Mouse (Mus musculus) hindbrain, embryonic 16.5 days (tissue): Measurements from ENCODE around the gene Zrsr1. TPM values are rescaled to one million over a fixed set of nuclear protein-coding genes. Genes with fewer than 3 reads are reported as not detected.
A peak's percentile ranks its signal among the peaks of the same experiment; 100 is the strongest.

ENCODE experiments used
- ATAC-seq: fragments of 200-750 bp; cut with Nextera tagmentation; 2 replicates; pipeline ENCODE4 v1.8.0; 2017; ENCODE audit warnings: moderate TSS enrichment, moderate library complexity
- H3K27ac ChIP-seq: fragments of 300-500 bp; sonication (generic); 2 replicates; pipeline ENCODE4 v1.5.1; 2014; ENCODE audit warnings: low read depth, mild to moderate bottlenecking, control low read depth, low read length, moderate library complexity
- H3K27me3 ChIP-seq: fragments of 300-500 bp; sonication (generic); replicated peaks from 2 replicates; pipeline ENCODE4 v1.6.1; 2014; ENCODE audit warnings: low read length; ENCODE audit not compliant: control insufficient read depth, insufficient read depth
- H3K36me3 ChIP-seq: fragments of 300-500 bp; sonication (generic); 2 replicates; pipeline ENCODE4 v1.6.1; 2014; ENCODE audit warnings: mild to moderate bottlenecking, low read length, moderate library complexity, mixed read lengths; ENCODE audit not compliant: control insufficient read depth, insufficient read depth
- H3K4me1 ChIP-seq: fragments of 300-500 bp; sonication (generic); 2 replicates; pipeline ENCODE4 v1.6.1; 2014; ENCODE audit warnings: low read depth, low read length; ENCODE audit not compliant: control insufficient read depth, insufficient read depth
- H3K4me2 ChIP-seq: fragments of 300-500 bp; sonication (generic); 2 replicates; pipeline ENCODE4 v1.6.1; 2014; ENCODE audit warnings: mild to moderate bottlenecking, low read length, control low read depth, moderate library complexity
- H3K4me3 ChIP-seq: fragments of 300-500 bp; sonication (generic); 2 replicates; pipeline ENCODE4 v1.5.1; 2014; ENCODE audit warnings: mild to moderate bottlenecking, low read length, control low read depth, moderate library complexity
- H3K9ac ChIP-seq: fragments of 300-500 bp; sonication (generic); 2 replicates; pipeline ENCODE4 v1.6.1; 2014; ENCODE audit warnings: low read depth, mild to moderate bottlenecking, control low read depth, low read length, moderate library complexity
- H3K9me3 ChIP-seq: fragments of 300-500 bp; sonication (generic); 2 replicates; pipeline ENCODE4 v1.6.1; 2014; ENCODE audit warnings: mild to moderate bottlenecking, low read length, moderate library complexity; ENCODE audit not compliant: control insufficient read depth
- WGBS: fragments of 180-500 bp; shearing (Covaris S2); extraction: QIAGEN DNeasy Blood & Tissue Kit; methylation state at CpG from one replicate; pipeline ENCODE4 v1.1.7; 2014; 5-methylcytosine and 5-hydroxymethylcytosine counted together
- polyA plus RNA-seq: library from polyadenylated mRNA; unstranded; fragments of >200 nt; fragmentation: Nextera tagmentation; extraction: Ambion mirVana; gene quantifications from 2 replicates; pipeline ENCODE4 v1.2.1, GENCODE M21; 2015

The Zrsr1 gene
- polyA plus RNA-seq, 1 experiment from 2014 or later, result 9.7 TPM

DNA sequence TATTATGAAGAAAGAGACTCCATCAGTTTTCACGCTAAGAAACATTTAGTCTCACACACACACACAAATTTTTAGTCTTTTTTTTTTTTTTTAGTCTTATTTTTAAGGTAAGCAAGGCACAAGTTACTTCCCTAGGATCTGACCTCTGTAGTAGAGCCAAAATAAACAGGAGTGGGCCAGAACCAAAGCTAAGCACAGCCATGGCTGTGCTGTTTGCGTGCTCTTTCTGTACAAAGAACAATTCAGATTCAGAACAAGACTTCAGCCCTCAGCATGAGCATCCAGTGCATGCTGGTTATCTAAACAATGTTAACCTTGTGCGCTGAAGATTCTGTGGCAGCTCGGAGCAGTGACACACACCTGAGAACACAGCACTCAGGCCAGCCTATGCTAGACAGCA lies 7.4 kb upstream of the Zrsr1 start:
- Histone ChIP-seq H3K4me1 (no peaks in the 10 kb centered on the region), H3K4me2 (no peak overlapping the region), H3K4me3 (no peak overlapping the region), H3K9me3 (peaks cover 10% of the 10 kb centered on the region), H3K27ac (no peak overlapping the region), H3K27me3 (no peaks in the 10 kb centered on the region), H3K9ac (no peak overlapping the region), H3K36me3 (0 out of 2 replicates have a peak, but pooled peaks cover 2% of the 10 kb centered on the region)
- WGBS, result 80% methylated on average over 4 of the region's 4 CpGs
- ATAC-seq, result no peak

DNA sequence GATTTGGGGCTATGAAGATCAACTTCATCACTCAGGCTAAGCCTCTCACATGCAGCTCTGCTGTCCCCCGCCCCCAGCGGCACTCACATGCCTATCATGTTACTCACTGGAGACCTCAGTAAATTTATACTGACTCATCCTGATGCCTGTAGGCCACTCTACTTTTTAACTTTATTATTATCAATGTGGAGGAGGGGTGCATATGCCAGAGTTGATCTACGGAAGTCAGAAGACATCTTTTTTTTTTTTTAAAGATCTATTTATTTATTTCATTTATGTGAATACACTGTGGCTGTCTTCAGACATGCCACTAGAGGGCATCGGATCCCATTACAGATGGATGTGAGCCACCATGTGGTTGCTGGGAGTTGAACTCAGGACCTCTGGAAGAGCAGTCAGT lies 6.3 kb upstream of the Zrsr1 start:
- Histone ChIP-seq H3K4me3 (no peak overlapping the region), H3K4me2 (no peak overlapping the region), H3K4me1 (no peaks in the 10 kb centered on the region), H3K9ac (no peak overlapping the region), H3K27ac (no peak overlapping the region), H3K36me3 (0 out of 2 replicates have a peak, but pooled peaks cover 2% of the 10 kb centered on the region), H3K27me3 (no peaks in the 10 kb centered on the region), H3K9me3 (peaks cover 10% of the 10 kb centered on the region)
- no peak for ATAC-seq
- 85% methylated on average over 4 of the region's 4 CpGs for WGBS

DNA sequence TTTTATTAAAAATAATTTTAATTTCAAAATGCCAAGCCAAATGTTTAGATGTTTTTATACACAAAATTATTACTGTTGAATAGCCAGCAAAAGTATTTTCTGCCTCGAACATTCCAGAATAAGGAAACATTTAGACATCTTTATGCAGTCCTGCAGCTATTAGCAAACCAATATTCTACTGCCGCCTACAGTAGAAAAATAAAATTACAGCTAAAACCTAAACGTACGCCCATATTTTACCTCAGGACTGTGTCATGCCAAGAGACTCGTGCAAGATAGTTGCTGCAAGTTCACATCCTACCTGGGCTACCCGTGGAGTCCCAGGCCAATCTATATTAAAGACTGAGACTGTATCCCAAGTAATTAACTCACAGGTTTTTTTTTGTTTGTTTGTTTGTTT lies 2.3 kb upstream of the Zrsr1 start:
- peaks cover 5% of the 10 kb centered on the region for H3K4me1 ChIP-seq
- peaks cover 12% of the 10 kb centered on the region for H3K36me3 ChIP-seq
- H3K27ac ChIP-seq, result no peak overlapping the region
- no peak overlapping the region for H3K4me2 ChIP-seq
- peaks cover 26% of the 10 kb centered on the region for H3K9me3 ChIP-seq
- WGBS, result 66% methylated on average over 6 of the region's 6 CpGs
- H3K4me3 ChIP-seq, result no peak overlapping the region
- no peak overlapping the region for H3K9ac ChIP-seq
- ATAC-seq, result no peak
- no peaks in the 10 kb centered on the region for H3K27me3 ChIP-seq

DNA sequence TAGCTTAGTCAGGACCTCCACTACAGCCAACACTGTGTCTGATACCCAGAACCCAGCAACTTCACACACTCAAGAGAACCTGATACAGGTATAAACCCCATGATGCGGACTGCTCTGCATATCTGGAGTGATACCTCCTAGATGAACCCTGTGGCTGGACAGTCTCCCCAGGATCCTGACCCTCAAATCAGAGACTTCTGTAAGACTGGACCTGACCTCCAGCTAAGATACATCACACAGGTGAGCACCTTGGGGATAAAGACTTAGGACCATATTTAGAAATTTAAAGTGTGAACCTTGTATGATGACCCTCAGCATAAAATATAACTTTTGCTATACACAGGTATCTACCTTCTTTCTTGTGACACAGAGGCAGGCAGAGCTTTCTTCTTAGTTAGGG lies 1.3 kb upstream of the Zrsr1 start:
- no peak overlapping the region for H3K4me3 ChIP-seq
- 95% methylated on average over 1 of the region's 1 CpGs for WGBS

DNA sequence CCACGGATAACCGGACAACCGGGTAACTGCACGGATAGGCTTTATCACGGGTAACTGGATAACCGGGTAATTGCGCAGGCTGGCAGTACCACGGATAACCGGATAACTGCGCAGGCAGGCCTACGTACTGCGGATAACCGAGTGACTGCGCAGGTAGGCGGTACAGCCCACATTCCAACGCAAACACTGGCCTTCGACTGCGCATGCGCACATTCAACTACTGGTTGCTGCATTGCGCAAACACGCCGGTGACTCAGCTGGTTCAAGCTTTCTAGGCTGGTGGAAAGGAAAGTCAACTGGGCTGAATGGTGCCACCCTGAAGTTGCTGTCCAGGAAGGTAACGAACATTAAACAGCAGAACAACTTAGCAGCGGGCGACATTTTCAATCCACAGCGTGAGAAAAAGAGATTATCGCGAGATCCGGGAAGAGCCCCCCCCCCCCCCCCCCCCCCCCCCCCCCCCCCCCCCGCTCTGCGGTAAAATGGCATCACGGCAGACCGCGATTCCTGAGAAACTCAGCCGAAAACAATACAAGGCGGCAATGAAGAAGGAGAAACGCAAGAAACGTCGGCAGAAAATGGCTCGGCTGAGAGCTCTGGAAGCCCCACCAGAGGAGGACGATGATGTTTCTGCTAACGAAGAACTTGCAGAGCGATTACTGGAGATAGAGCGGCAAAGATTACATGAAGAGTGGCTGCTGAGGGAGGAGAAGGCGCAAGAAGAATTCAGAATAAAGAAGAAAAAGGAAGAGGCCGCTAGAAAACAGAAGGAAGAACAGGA lies 1.1 kb downstream of the Zrsr1 start:
- ATAC-seq, result peak; percentile 72
- H3K36me3 ChIP-seq, result peaks cover 10% of the 10 kb centered on the region
- H3K27ac ChIP-seq, result peak overlapping the region; percentile 83
- peak overlapping the region; percentile 71 for H3K4me2 ChIP-seq
- H3K9me3 ChIP-seq, result peaks cover 16% of the 10 kb centered on the region
- peaks cover 25% of the 10 kb centered on the region for H3K4me1 ChIP-seq
- peak overlapping the region; percentile 61 for H3K4me3 ChIP-seq
- H3K9ac ChIP-seq, result peak overlapping the region; percentile 70
- 51% methylated on average over 44 of the region's 46 CpGs for WGBS
- no peaks in the 10 kb centered on the region for H3K27me3 ChIP-seq

More for the DNA sequence above, 1.3 kb upstream of the Zrsr1 start:
- no peak overlapping the region for H3K27ac ChIP-seq
- no peaks in the 10 kb centered on the region for H3K27me3 ChIP-seq
- H3K36me3 ChIP-seq, result peaks cover 12% of the 10 kb centered on the region
- H3K4me2 ChIP-seq, result no peak overlapping the region
- H3K9ac ChIP-seq, result no peak overlapping the region
- peaks cover 8% of the 10 kb centered on the region for H3K4me1 ChIP-seq
- no peak for ATAC-seq
- H3K9me3 ChIP-seq, result peaks cover 26% of the 10 kb centered on the region

DNA sequence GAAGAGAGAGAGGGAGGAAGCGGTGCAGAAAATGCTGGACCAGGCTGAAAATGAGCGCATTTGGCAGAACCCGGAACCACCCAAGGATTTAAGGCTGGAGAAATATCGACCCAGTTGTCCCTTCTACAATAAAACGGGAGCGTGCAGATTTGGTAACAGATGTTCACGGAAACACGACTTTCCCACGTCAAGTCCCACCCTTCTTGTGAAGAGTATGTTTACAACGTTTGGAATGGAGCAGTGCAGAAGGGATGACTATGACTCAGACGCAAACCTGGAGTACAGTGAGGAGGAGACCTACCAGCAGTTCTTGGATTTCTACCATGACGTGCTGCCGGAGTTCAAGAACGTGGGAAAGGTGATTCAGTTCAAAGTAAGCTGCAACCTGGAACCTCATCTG lies 1.8 kb downstream of the Zrsr1 start:
- H3K4me2 ChIP-seq, result peak overlapping the region; percentile 71
- peaks cover 16% of the 10 kb centered on the region for H3K9me3 ChIP-seq
- H3K9ac ChIP-seq, result peak overlapping the region; percentile 60
- H3K4me1 ChIP-seq, result peaks cover 29% of the 10 kb centered on the region
- peak overlapping the region; percentile 59 for H3K27ac ChIP-seq
- no peaks in the 10 kb centered on the region for H3K27me3 ChIP-seq
- ATAC-seq, result no peak
- peak overlapping the region; percentile 61 for H3K4me3 ChIP-seq
- WGBS, result 58% methylated on average over 14 of the region's 14 CpGs
- H3K36me3 ChIP-seq, result peaks cover 10% of the 10 kb centered on the region

DNA sequence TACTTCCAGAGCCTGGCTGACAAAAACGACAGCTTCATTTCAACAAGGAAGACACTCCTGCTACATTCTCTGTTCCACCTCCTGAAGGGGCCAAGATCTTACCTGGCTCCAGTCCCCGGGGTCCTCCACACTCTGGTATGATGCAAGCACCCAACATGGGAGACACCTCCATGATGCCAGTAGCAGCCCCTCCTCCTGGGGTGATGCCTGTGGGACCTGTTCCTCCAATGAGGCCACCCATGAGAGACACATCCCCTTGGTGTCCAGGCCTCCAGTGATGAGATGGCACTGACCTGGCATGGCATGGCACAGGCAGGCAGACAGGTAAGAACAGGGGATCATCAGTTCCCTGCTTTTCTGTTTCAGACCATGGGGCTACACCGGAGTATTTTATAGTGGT lies 6.4 kb downstream of the Zrsr1 start:
- Histone ChIP-seq H3K4me1 (peaks cover 46% of the 10 kb centered on the region), H3K27me3 (no peaks in the 10 kb centered on the region), H3K4me2 (no peak overlapping the region), H3K9ac (no peak overlapping the region), H3K36me3 (peaks cover 10% of the 10 kb centered on the region), H3K27ac (no peak overlapping the region), H3K9me3 (0 out of 2 replicates have a peak, but pooled peaks cover 3% of the 10 kb centered on the region), H3K4me3 (no peak overlapping the region)
- ATAC-seq, result no peak
- 82% methylated on average over 3 of the region's 3 CpGs for WGBS

DNA sequence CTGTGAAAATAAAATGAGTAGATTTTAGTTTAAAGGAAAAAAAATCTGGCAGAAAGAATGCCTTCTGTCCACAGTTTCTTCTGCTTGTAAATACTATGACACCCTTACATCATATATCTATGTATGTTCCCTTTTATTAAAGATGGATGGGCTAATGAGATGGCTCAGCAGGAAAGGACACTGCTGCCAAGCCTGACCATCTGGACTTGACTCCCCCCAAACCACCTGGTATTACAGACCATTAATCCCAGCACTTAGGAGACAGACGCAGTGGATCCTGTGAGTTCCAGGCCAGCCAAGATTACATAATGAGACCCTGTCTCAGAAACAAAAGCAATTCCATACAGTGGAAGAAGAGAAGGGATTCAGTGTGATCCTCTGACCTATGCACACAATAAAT lies 6.9 kb downstream of the Zrsr1 start:
- Histone ChIP-seq H3K27me3 (no peaks in the 10 kb centered on the region), H3K4me2 (no peak overlapping the region), H3K4me1 (peaks cover 46% of the 10 kb centered on the region), H3K36me3 (peaks cover 6% of the 10 kb centered on the region), H3K4me3 (no peak overlapping the region), H3K9me3 (no peaks in the 10 kb centered on the region), H3K9ac (no peak overlapping the region), H3K27ac (no peak overlapping the region)
- 29% methylated on average over 1 of the region's 1 CpGs for WGBS
- ATAC-seq, result peak; percentile 3; the same call in 1 of the 2 replicates

DNA sequence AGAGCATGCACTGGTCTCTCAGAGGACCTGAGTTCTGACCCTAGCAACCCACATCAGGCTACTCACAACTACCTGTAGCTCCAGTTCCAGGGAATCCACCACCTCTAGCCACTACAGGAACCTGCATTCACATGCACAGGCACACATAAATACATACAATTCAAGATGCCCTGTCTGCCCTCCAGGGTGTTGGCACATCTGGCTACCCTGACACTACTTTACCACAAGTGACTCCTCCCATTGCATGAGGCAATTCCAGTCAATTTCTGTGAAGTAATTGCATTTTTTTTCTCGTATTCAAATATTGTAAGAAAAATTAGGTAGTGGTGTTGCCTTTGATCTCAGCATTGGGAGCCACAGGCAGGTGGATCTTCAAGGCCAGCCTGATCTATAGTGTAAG lies 7.4 kb downstream of the Zrsr1 start:
- Histone ChIP-seq H3K4me3 (no peak overlapping the region), H3K4me1 (peaks cover 44% of the 10 kb centered on the region), H3K4me2 (no peak overlapping the region), H3K36me3 (peaks cover 2% of the 10 kb centered on the region; the same call in 1 of the 2 replicates), H3K9ac (no peak overlapping the region), H3K9me3 (no peaks in the 10 kb centered on the region), H3K27ac (no peak overlapping the region), H3K27me3 (no peaks in the 10 kb centered on the region)
- WGBS, result 90% methylated on average over 1 of the region's 1 CpGs
- no peak for ATAC-seq
